Mouse (Mus musculus) erythroblast, embryonic 14.5 days (primary cell): ENCODE data around the gene Grm8.

Source experiments
- GATA1 ChIP-seq: IDR thresholded peaks from 2 replicates; pipeline ENCODE4 v1.6.1; 2012; ENCODE audit warnings: low read length, inconsistent platforms, mixed read lengths
- TAL1 ChIP-seq: IDR thresholded peaks from 3 replicates; pipeline ENCODE4 v1.6.1; 2012; ENCODE audit warnings: low read length, inconsistent platforms, mixed read lengths

DNA sequence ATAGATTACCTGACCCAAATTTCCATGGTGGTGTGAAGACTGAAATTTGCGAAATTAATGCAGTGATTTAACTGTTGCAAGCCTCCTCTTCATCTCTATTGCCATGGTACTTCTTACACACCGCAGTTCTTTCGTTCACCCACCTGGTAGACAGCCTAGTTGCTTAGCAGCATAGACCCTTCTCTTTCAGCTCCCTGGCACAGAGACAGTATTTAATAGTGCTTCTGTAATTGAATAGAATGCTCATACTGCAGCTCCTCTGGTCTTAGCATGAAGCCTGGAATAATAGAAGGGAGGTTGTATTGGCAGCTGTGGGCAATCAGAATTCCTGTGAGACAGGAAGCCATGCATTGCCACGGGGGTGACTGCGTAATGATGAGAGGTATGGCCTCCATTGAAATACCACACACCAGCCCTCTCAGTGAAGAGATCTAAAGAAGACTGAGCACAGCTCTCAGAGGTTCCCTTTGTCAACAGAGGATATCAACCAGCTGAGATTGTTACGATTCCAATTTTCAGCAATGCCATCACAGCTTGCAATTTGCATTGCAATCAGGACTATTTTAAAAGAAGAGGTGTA lies 178.6 kb downstream of the Grm8 start:
- TF ChIP-seq GATA1: no peak
- no peak for TF ChIP-seq TAL1
